In genomic region chr2:122243671-122244131, GRCm38 (mm10) we compare ENCODE assay signal across 8 mouse cellular contexts. TPM values are rescaled to one million over a fixed set of nuclear protein-coding genes. Genes with fewer than 3 reads are reported as not detected.
DNase-seq lines count a peak whose midpoint lies in the region; ATAC-seq and TF ChIP-seq lines count a peak whose summit lies in the region.

No protein-coding gene starts in this region.

- peak; percentile 71 for ATAC-seq in forebrain, postnatal 0 days
- ATAC-seq in lung, embryonic 14.5 days (ENCODE audit: insufficient read depth): peak; percentile 71

- TF ChIP-seq POLR2A in olfactory bulb, adult 2 months (IDR thresholded peaks at IDR 0.05; ENCODE audit: insufficient read depth, low read depth, low read length): no peak
- TF ChIP-seq POLR2A in thymus, adult 2 months (IDR thresholded peaks at IDR 0.05; ENCODE audit: control insufficient read depth, extremely low read depth, insufficient read depth, low read length, poor library complexity): no peak

- no peaks in the 10 kb centered on the region for H3K36me3 ChIP-seq in forebrain, postnatal 0 days (ENCODE audit: insufficient read depth)
- H3K36me3 ChIP-seq in lung, embryonic 14.5 days (ENCODE audit: insufficient read depth): no peaks in the 10 kb centered on the region
- H3K36me3 ChIP-seq in thymus, adult 2 months (ENCODE audit: control insufficient read depth, insufficient read depth, low read length): no peaks in the 10 kb centered on the region

- no peaks in the 10 kb centered on the region for H3K9me3 ChIP-seq in forebrain, postnatal 0 days (ENCODE audit: low read length)
- H3K9me3 ChIP-seq in lung, embryonic 14.5 days (ENCODE audit: low read depth, low read length): no peaks in the 10 kb centered on the region

- no peaks in the 10 kb centered on the region for H3K27me3 ChIP-seq in forebrain, postnatal 0 days (ENCODE audit: insufficient read depth, low read length)
- no peaks in the 10 kb centered on the region for H3K27me3 ChIP-seq in lung, embryonic 14.5 days (ENCODE audit: insufficient read depth, low read length)
- no peaks in the 10 kb centered on the region for H3K27me3 ChIP-seq in thymus, adult 2 months (ENCODE audit: control insufficient read depth, insufficient read depth, low read length)

- TF ChIP-seq CTCF in forebrain, postnatal 0 days (IDR thresholded peaks at IDR 0.05; ENCODE audit: low read depth): peak; percentile 92
- peak; percentile 95 for TF ChIP-seq CTCF in layer of hippocampus, adult 2 months (conservative IDR thresholded peaks at IDR 0.05)
- peak; percentile 92 for TF ChIP-seq CTCF in lung, embryonic 14.5 days (IDR thresholded peaks at IDR 0.05; ENCODE audit: low read depth)
- TF ChIP-seq CTCF in olfactory bulb, adult 2 months (IDR thresholded peaks at IDR 0.05; ENCODE audit: insufficient read depth, low read depth, low read length): peak; percentile 48; the same call in 1 of the 2 replicates
- TF ChIP-seq CTCF in thymus, adult 2 months (IDR thresholded peaks at IDR 0.05; ENCODE audit: borderline replicate concordance, control insufficient read depth, extremely low read depth, insufficient read depth, low read length, poor library complexity): peak; percentile 37; the same call in 1 of the 2 replicates

- H3K4me3 ChIP-seq in forebrain, postnatal 0 days (ENCODE audit: low read depth, low read length): no peak overlapping the region
- no peak overlapping the region for H3K4me3 ChIP-seq in layer of hippocampus, adult 2 months
- H3K4me3 ChIP-seq in lung, embryonic 14.5 days (ENCODE audit: low read depth, low read length): no peak overlapping the region
- no peak overlapping the region for H3K4me3 ChIP-seq in olfactory bulb, adult 2 months (ENCODE audit: insufficient read depth, low read depth, low read length)
- H3K4me3 ChIP-seq in thymus, adult 2 months (ENCODE audit: control insufficient read depth, insufficient read depth, low read length): no peak overlapping the region

- H3K9ac ChIP-seq in forebrain, postnatal 0 days: no peak overlapping the region
- H3K9ac ChIP-seq in lung, embryonic 14.5 days: no peak overlapping the region

- no peak overlapping the region for H3K4me2 ChIP-seq in forebrain, postnatal 0 days (ENCODE audit: low read depth)
- no peak overlapping the region for H3K4me2 ChIP-seq in lung, embryonic 14.5 days

- peak; percentile 85 for DNase-seq in ES-CJ7 (ENCODE audit: low read depth, low spot score)
- peak; percentile 63 for DNase-seq in cerebellum, adult 11 months
- DNase-seq in forebrain, postnatal 0 days: peak; percentile 81
- DNase-seq in heart, postnatal 4 days: peak; percentile 83
- peak; percentile 73 to 74 for DNase-seq in layer of hippocampus, adult 2 months (ENCODE audit: low spot score in 2 of 2)
- peak; percentile 91 for DNase-seq in lung, embryonic 14.5 days
- DNase-seq in thymus, adult 2 months: peak; percentile 78

- whole genome bisulfite sequencing in forebrain, postnatal 0 days: 7% methylated on average over 3 of the region's 3 CpGs
- 4% methylated on average over 3 of the region's 3 CpGs for WGBS in lung, embryonic 14.5 days
- 6% methylated on average over 3 of the region's 3 CpGs for WGBS in olfactory bulb, adult 2 months
- WGBS in thymus, adult 2 months: 10% methylated on average over 3 of the region's 3 CpGs

- H3K27ac ChIP-seq in forebrain, postnatal 0 days (ENCODE audit: low read depth, low read length): no peak overlapping the region
- no peak overlapping the region for H3K27ac ChIP-seq in layer of hippocampus, adult 2 months
- 0 out of 2 replicates have a peak overlapping the region, but pooled peaks have one; percentile 42 for H3K27ac ChIP-seq in lung, embryonic 14.5 days (ENCODE audit: low read depth)
- H3K27ac ChIP-seq in olfactory bulb, adult 2 months (ENCODE audit: insufficient read depth, low read depth, low read length): no peak overlapping the region
- no peak overlapping the region for H3K27ac ChIP-seq in thymus, adult 2 months (ENCODE audit: control insufficient read depth, insufficient read depth, low read length)

- no peaks in the 10 kb centered on the region for H3K4me1 ChIP-seq in forebrain, postnatal 0 days (ENCODE audit: insufficient read depth)
- no peaks in the 10 kb centered on the region for H3K4me1 ChIP-seq in lung, embryonic 14.5 days (ENCODE audit: insufficient read depth)
- H3K4me1 ChIP-seq in olfactory bulb, adult 2 months (ENCODE audit: control insufficient read depth, insufficient read depth, low read length): no peaks in the 10 kb centered on the region
- no peaks in the 10 kb centered on the region for H3K4me1 ChIP-seq in thymus, adult 2 months (replicated peaks; ENCODE audit: control insufficient read depth, insufficient read depth, low read length)

RNA-seq across cellular contexts. Expression of gene Sord, which starts 9.2 kb away (rescaled TPM):
- 19.7 and 27.4 TPM in 2 replicates for total RNA-seq in forebrain, postnatal 0 days (2014; rRNA removed)
- polyA plus RNA-seq in forebrain, postnatal 0 days (2015; fragmentation: Nextera tagmentation; extraction: Ambion mirVana): 17.7 and 21.2 TPM in 2 replicates
- 10 to 100 TPM; 84.4 to 86.0 TPM for total RNA-seq in heart, postnatal 4 days (2021)
- total RNA-seq in layer of hippocampus, adult 2 months (2021): 10 to 100 TPM; 19.0 to 19.3 TPM
- polyA plus RNA-seq in lung, embryonic 14.5 days (2014; fragmentation: Nextera tagmentation; extraction: Ambion mirVana): 16.0 and 16.2 TPM in 2 replicates
- polyA plus RNA-seq in olfactory bulb, adult 2 months (2012; ENCODE audit: insufficient read depth, insufficient read length, low replicate concordance, missing spikeins): not detected in 2 replicates
- polyA plus RNA-seq in thymus, adult 2 months (2012; rRNA removed): 16.7 and 19.0 TPM in 2 replicates

RNA-seq across cellular contexts. Expression of gene Duox2, which starts 54.5 kb away (rescaled TPM):
- total RNA-seq in forebrain, postnatal 0 days (2014; rRNA removed): 0.08 and 0.14 TPM in 2 replicates
- polyA plus RNA-seq in forebrain, postnatal 0 days (2015; fragmentation: Nextera tagmentation; extraction: Ambion mirVana): 0.05 TPM in 1 of 2 replicates, not detected in the other
- total RNA-seq in heart, postnatal 4 days (2021): under 1 TPM; 0.55 to 0.59 TPM
- under 1 TPM in 1 of 2 experiments, not detected in 1; 0.08 TPM for total RNA-seq in layer of hippocampus, adult 2 months (2021)
- 0.07 TPM in 1 of 2 replicates, not detected in the other for polyA plus RNA-seq in lung, embryonic 14.5 days (2014; fragmentation: Nextera tagmentation; extraction: Ambion mirVana)
- not detected in 2 replicates for polyA plus RNA-seq in olfactory bulb, adult 2 months (2012; ENCODE audit: insufficient read depth, insufficient read length, low replicate concordance, missing spikeins)
- 0.19 and 0.48 TPM in 2 replicates for polyA plus RNA-seq in thymus, adult 2 months (2012; rRNA removed)

RNA-seq across cellular contexts. Expression of gene Duoxa2, which starts 55.0 kb away (rescaled TPM):
- total RNA-seq in forebrain, postnatal 0 days (2014; rRNA removed): 0.69 TPM in 1 of 2 replicates, not detected in the other
- 0.31 and 0.46 TPM in 2 replicates for polyA plus RNA-seq in forebrain, postnatal 0 days (2015; fragmentation: Nextera tagmentation; extraction: Ambion mirVana)
- under 1 TPM; 0.16 to 0.21 TPM for total RNA-seq in heart, postnatal 4 days (2021)
- total RNA-seq in layer of hippocampus, adult 2 months (2021): not detected
- 0.11 TPM in 1 of 2 replicates, not detected in the other for polyA plus RNA-seq in lung, embryonic 14.5 days (2014; fragmentation: Nextera tagmentation; extraction: Ambion mirVana)
- not detected in 2 replicates for polyA plus RNA-seq in olfactory bulb, adult 2 months (2012; ENCODE audit: insufficient read depth, insufficient read length, low replicate concordance, missing spikeins)
- 0.27 and 0.71 TPM in 2 replicates for polyA plus RNA-seq in thymus, adult 2 months (2012; rRNA removed)

RNA-seq across cellular contexts. Expression of gene Terb2, which starts 57.6 kb away (rescaled TPM):
- total RNA-seq in forebrain, postnatal 0 days (2014; rRNA removed): not detected in 2 replicates
- not detected in 2 replicates for polyA plus RNA-seq in forebrain, postnatal 0 days (2015; fragmentation: Nextera tagmentation; extraction: Ambion mirVana)
- total RNA-seq in heart, postnatal 4 days (2021): not detected
- not detected for total RNA-seq in layer of hippocampus, adult 2 months (2021)
- not detected in 2 replicates for polyA plus RNA-seq in lung, embryonic 14.5 days (2014; fragmentation: Nextera tagmentation; extraction: Ambion mirVana)
- polyA plus RNA-seq in olfactory bulb, adult 2 months (2012; ENCODE audit: insufficient read depth, insufficient read length, low replicate concordance, missing spikeins): not detected in 2 replicates
- polyA plus RNA-seq in thymus, adult 2 months (2012; rRNA removed): not detected in 2 replicates

RNA-seq across cellular contexts. Expression of gene Patl2, which starts 57.7 kb away (rescaled TPM):
- total RNA-seq in forebrain, postnatal 0 days (2014; rRNA removed): not detected in 2 replicates
- not detected in 2 replicates for polyA plus RNA-seq in forebrain, postnatal 0 days (2015; fragmentation: Nextera tagmentation; extraction: Ambion mirVana)
- total RNA-seq in heart, postnatal 4 days (2021): not detected
- not detected for total RNA-seq in layer of hippocampus, adult 2 months (2021)
- not detected in 2 replicates for polyA plus RNA-seq in lung, embryonic 14.5 days (2014; fragmentation: Nextera tagmentation; extraction: Ambion mirVana)
- not detected in 2 replicates for polyA plus RNA-seq in olfactory bulb, adult 2 months (2012; ENCODE audit: insufficient read depth, insufficient read length, low replicate concordance, missing spikeins)
- 0.61 and 0.92 TPM in 2 replicates for polyA plus RNA-seq in thymus, adult 2 months (2012; rRNA removed)

Comparison
In these comparisons a context has a peak if more than half of its experiments do, and no peak if none do; other contexts are left out.
1. CTCF ChIP-seq: peak in every context shown above with its lines; median percentile 95 in layer of hippocampus, adult 2 months; 92 in forebrain, postnatal 0 days; 92 in lung, embryonic 14.5 days; 48 in olfactory bulb, adult 2 months; 37 in thymus, adult 2 months.
2. RNA of gene Sord, which starts 9.2 kb away (polyA plus RNA-seq): 17.7 to 21.2 TPM in forebrain, postnatal 0 days, 16.7 to 19.0 TPM in thymus, adult 2 months and 16.0 to 16.2 TPM in lung, embryonic 14.5 days; not detected in olfactory bulb, adult 2 months; every median in the first group is over 10 times any median in the second.
3. Peak in every context shown above with its lines, with median percentiles within 50 percentile points of each other: DNase-seq.